Mouse (Mus musculus) layer of hippocampus, postnatal 36 days (tissue): ENCODE measurements around the gene Dbi. TPM values are rescaled to one million over a fixed set of nuclear protein-coding genes. Genes with fewer than 3 reads are reported as not detected.

Source experiments
- DNase-seq, 2 experiments: peaks; one replicate each; pipeline ENCODE4 v3.0.0; 2022
- total RNA-seq, 2 experiments: library from RNA; stranded (reverse); gene quantifications; 2 replicates each; pipeline ENCODE4 v1.2.3; 2021

Dbi gene
- total RNA-seq = 100 to 1,000 TPM; 379 to 403 TPM

- DNase-seq = peak; percentile 96 to 98
Observed at GRCm38 (mm10) chr1:120120969-120121811, at the start of gene Dbi, which contains the start of gene 3110009E18Rik. Dbi (minus strand) TSS chr1:120121078. 3110009E18Rik (plus strand) TSS chr1:120121187.

- DNase-seq = no peak
Observed at GRCm38 (mm10) chr1:120170307-120170706, 49.4 kb upstream of the Dbi start.

GRCm38 (mm10) chr1:120168674-120169073 is 47.8 kb upstream of the Dbi start:
- DNase-seq = no peak

GRCm38 (mm10) chr1:120168016-120168415 is 47.1 kb upstream of the Dbi start:
- no peak for DNase-seq

- no peak for DNase-seq
Observed at GRCm38 (mm10) chr1:120162616-120163015, 41.7 kb upstream of the Dbi start.

GRCm38 (mm10) chr1:120161502-120161901 is 40.6 kb upstream of the Dbi start:
- DNase-seq = no peak

GRCm38 (mm10) chr1:120158474-120159127 is 37.7 kb upstream of the Dbi start:
- DNase-seq = no peak

- DNase-seq = no peak
Observed at GRCm38 (mm10) chr1:120155325-120155724, 34.4 kb upstream of the Dbi start.

- DNase-seq = no peak
Observed at GRCm38 (mm10) chr1:120154232-120154631, 33.4 kb upstream of the Dbi start.

GRCm38 (mm10) chr1:120146994-120147393 is 26.1 kb upstream of the Dbi start:
- no peak for DNase-seq

GRCm38 (mm10) chr1:120145527-120146216 is 24.8 kb upstream of the Dbi start:
- DNase-seq = no peak

GRCm38 (mm10) chr1:120142551-120142950 is 21.7 kb upstream of the Dbi start:
- no peak for DNase-seq

GRCm38 (mm10) chr1:120140144-120140693 is 19.3 kb upstream of the Dbi start:
- no peak for DNase-seq

GRCm38 (mm10) chr1:120138923-120139540 is 18.2 kb upstream of the Dbi start:
- DNase-seq = no peak

GRCm38 (mm10) chr1:120135934-120136786 is 15.3 kb upstream of the Dbi start:
- no peak for DNase-seq

GRCm38 (mm10) chr1:120132376-120132775 is 11.5 kb upstream of the Dbi start:
- DNase-seq = no peak

- no peak for DNase-seq
Observed at GRCm38 (mm10) chr1:120126318-120126717, 5.4 kb upstream of the Dbi start.

GRCm38 (mm10) chr1:120125471-120125870 is 4.6 kb upstream of the Dbi start:
- no peak for DNase-seq

- no peak for DNase-seq
Observed at GRCm38 (mm10) chr1:120124839-120125238, 4.0 kb upstream of the Dbi start.

- no peak for DNase-seq
Observed at GRCm38 (mm10) chr1:120122634-120123383, 1.9 kb upstream of the Dbi start.
